Mouse (Mus musculus) inflammation-experienced regulatory T-cells, adult 6 months (primary cell): Measurements from ENCODE around the gene Lcn5. TPM values are rescaled to one million over a fixed set of nuclear protein-coding genes. Genes with fewer than 3 reads are reported as not detected.
"Not testable (repeated sequence)": the region's sequence is repeated elsewhere in the genome, so short reads cannot be mapped to it uniquely, and the experiment has no call there.

Source experiments
- ATAC-seq: one replicate; pipeline ENCODE4 v1.8.0; 2017
- polyA plus RNA-seq, 3 experiments: library from polyadenylated mRNA; unstranded; fragments of 100-300 nt; shearing (Covaris generic); gene quantifications; one replicate each; pipeline ENCODE4 v1.2.1; 2017

Gene Lcn5
- polyA plus RNA-seq, 3 experiments from 2014 or later: not detected

GRCm38 (mm10) chr2:25682426-25682825, 24.7 kb downstream of the Lcn5 start, which contains the start of gene Lcn10:
TSS of gene Lcn10 (plus strand) at chr2:25682726.
- no peak for ATAC-seq

GRCm38 (mm10) chr2:25686941-25687340, 29.2 kb downstream of the Lcn5 start:
- no peak for ATAC-seq

GRCm38 (mm10) chr2:25694605-25695004, 36.9 kb downstream of the Lcn5 start:
- no peak for ATAC-seq

GRCm38 (mm10) chr2:25696951-25697350, 39.2 kb downstream of the Lcn5 start:
- ATAC-seq: no peak

- ATAC-seq: no peak
Observed at GRCm38 (mm10) chr2:25698696-25699095, 40.9 kb downstream of the Lcn5 start.

- ATAC-seq: not testable (repeated sequence)
Observed at GRCm38 (mm10) chr2:25699743-25700142, 42.0 kb downstream of the Lcn5 start, which contains the start of gene Obp2a. TSS of gene Obp2a (plus strand) at chr2:25700043.

- ATAC-seq: no peak
Observed at GRCm38 (mm10) chr2:25701001-25701400, 43.2 kb downstream of the Lcn5 start.

GRCm38 (mm10) chr2:25703706-25704105, 46.0 kb downstream of the Lcn5 start:
- no peak for ATAC-seq

GRCm38 (mm10) chr2:25706643-25707481, 49.1 kb downstream of the Lcn5 start, which contains the start of gene Bmyc:
TSS of gene Bmyc (plus strand) at chr2:25706739.
- peak; percentile 90 for ATAC-seq

GRCm38 (mm10) chr2:25708121-25708520, 50.4 kb downstream of the Lcn5 start:
- ATAC-seq: peak; percentile 30

- not testable (repeated sequence) for ATAC-seq
Observed at GRCm38 (mm10) chr2:25709056-25709455, 51.3 kb downstream of the Lcn5 start.

GRCm38 (mm10) chr2:25709791-25710190, 52.0 kb downstream of the Lcn5 start:
- not testable (repeated sequence) for ATAC-seq

Other genes starting within 250 kb of the Lcn5 start
- gene Fut7, start 234.7 kb upstream of the Lcn5 start, polyA plus RNA-seq: 10 to 100 TPM in 1 of 3 experiments, 1 to 10 TPM in 2; 4.1 to 14.7 (median 7.2) TPM
- gene Abca2, start 229.2 kb upstream of the Lcn5 start, polyA plus RNA-seq: 10 to 100 TPM; 31.4 to 59.3 (median 41.8) TPM
- 1 to 10 TPM; 1.2 to 1.9 (median 1.6) TPM for gene Clic3, start 201.1 kb upstream of the Lcn5 start, polyA plus RNA-seq
- gene Paxx, start 196.9 kb upstream of the Lcn5 start, polyA plus RNA-seq: 10 to 100 TPM; 70.4 to 92.1 (median 89.2) TPM
- not detected for gene Ptgds, start 187.9 kb upstream of the Lcn5 start, polyA plus RNA-seq
- gene Lcn12, start 164.0 kb upstream of the Lcn5 start, polyA plus RNA-seq: not detected
- 10 to 100 TPM; 49.1 to 88.0 (median 76.8) TPM for gene Fbxw5, start 157.2 kb upstream of the Lcn5 start, polyA plus RNA-seq
- 1 to 10 TPM; 2.1 to 5.1 (median 3.4) TPM for gene C8g, start 156.2 kb upstream of the Lcn5 start, polyA plus RNA-seq
- 10 to 100 TPM; 74.8 to 85.3 (median 76.1) TPM for gene Traf2, start 111.0 kb upstream of the Lcn5 start, polyA plus RNA-seq
- gene Edf1, start 100.1 kb upstream of the Lcn5 start, polyA plus RNA-seq: 100 to 1,000 TPM; 246 to 394 (median 269) TPM
- 1 to 10 TPM in 2 of 3 experiments, under 1 TPM in 1; 0.85 to 2.2 (median 1.3) TPM for gene Mamdc4, start 83.1 kb upstream of the Lcn5 start, polyA plus RNA-seq
- gene Phpt1, start 82.7 kb upstream of the Lcn5 start, polyA plus RNA-seq: 10 to 100 TPM; 37.0 to 64.3 (median 56.2) TPM
- gene Ajm1, start 76.2 kb upstream of the Lcn5 start, polyA plus RNA-seq: under 1 TPM in 1 of 3 experiments, not detected in 2; 0.07 TPM
- 10 to 100 TPM; 14.0 to 28.3 (median 18.0) TPM for gene Rabl6, start 49.4 kb upstream of the Lcn5 start, polyA plus RNA-seq
- not detected for gene Ccdc183, start 40.3 kb upstream of the Lcn5 start, polyA plus RNA-seq
- gene Tmem141, start 35.9 kb upstream of the Lcn5 start, polyA plus RNA-seq: 1 to 10 TPM in 2 of 3 experiments, under 1 TPM in 1; 0.80 to 2.2 (median 1.1) TPM
- under 1 TPM in 1 of 3 experiments, not detected in 2; 0.96 TPM for gene Fcna, start 29.9 kb upstream of the Lcn5 start, polyA plus RNA-seq
- not detected for gene Lcn8, start 4.8 kb upstream of the Lcn5 start, polyA plus RNA-seq
- gene Lcn6, start 18.8 kb downstream of the Lcn5 start, polyA plus RNA-seq: not detected
- 1 to 10 TPM in 2 of 3 experiments, not detected in 1; 1.1 to 1.4 TPM for gene Lcn10, start 24.8 kb downstream of the Lcn5 start, polyA plus RNA-seq
- not detected for gene Obp2a, start 42.1 kb downstream of the Lcn5 start, polyA plus RNA-seq
- gene Bmyc, start 48.8 kb downstream of the Lcn5 start, polyA plus RNA-seq: 100 to 1,000 TPM in 1 of 3 experiments, 10 to 100 TPM in 2; 31.0 to 105 (median 84.4) TPM
- gene Obp2b, start 79.1 kb downstream of the Lcn5 start, polyA plus RNA-seq: not detected
- gene Lcn3, start 107.6 kb downstream of the Lcn5 start, polyA plus RNA-seq: not detected
- gene Lcn11, start 119.1 kb downstream of the Lcn5 start, polyA plus RNA-seq: not detected
- gene Gm13539, start 124.3 kb downstream of the Lcn5 start, polyA plus RNA-seq: not detected
- not detected for gene Glt6d1, start 157.9 kb downstream of the Lcn5 start, polyA plus RNA-seq
- not detected for gene Lcn9, start 165.2 kb downstream of the Lcn5 start, polyA plus RNA-seq
- under 1 TPM in 2 of 3 experiments, not detected in 1; 0.46 to 0.52 TPM for gene Sohlh1, start 189.3 kb downstream of the Lcn5 start, polyA plus RNA-seq
- gene Kcnt1, start 205.8 kb downstream of the Lcn5 start, polyA plus RNA-seq: not detected